Mouse (Mus musculus) midbrain, postnatal 0 days (tissue): ENCODE data around the gene Mark2. TPM values are rescaled to one million over a fixed set of nuclear protein-coding genes. Genes with fewer than 3 reads are reported as not detected.

ENCODE experiments used
- ATAC-seq: fragments of 200-750 bp; cut with Nextera tagmentation; 2 replicates; pipeline ENCODE4 v1.8.0; 2017; ENCODE audit warnings: moderate number of reproducible peaks, mild to moderate bottlenecking, moderate TSS enrichment, moderate library complexity; ENCODE audit not compliant: low FRiP score
- DNase-seq: peaks from one replicate; pipeline ENCODE4 v3.0.0-alpha.2; 2015; ENCODE audit warnings: low spot score
- H3K27ac ChIP-seq: fragments of 300-500 bp; sonication (generic); 2 replicates; pipeline ENCODE4 v1.5.1; 2014; ENCODE audit warnings: low read depth, mild to moderate bottlenecking, low read length, mixed read lengths
- H3K27me3 ChIP-seq: fragments of 300-500 bp; sonication (generic); 2 replicates; pipeline ENCODE4 v1.6.1; 2014; ENCODE audit warnings: low read length, control low read depth, mixed read lengths; ENCODE audit not compliant: insufficient read depth
- H3K36me3 ChIP-seq: fragments of 300-500 bp; sonication (generic); 2 replicates; pipeline ENCODE4 v1.6.1; 2014; ENCODE audit warnings: low read length, control low read depth, mixed read lengths; ENCODE audit not compliant: insufficient read depth
- H3K4me1 ChIP-seq: fragments of 300-500 bp; sonication (generic); 2 replicates; pipeline ENCODE4 v1.6.1; 2014; ENCODE audit warnings: mild to moderate bottlenecking, control low read depth, antibody characterized with exemption, low read length, mixed read lengths; ENCODE audit not compliant: insufficient read depth
- H3K4me2 ChIP-seq: fragments of 300-500 bp; sonication (generic); 2 replicates; pipeline ENCODE4 v1.6.1; 2014; ENCODE audit warnings: low read depth, mild to moderate bottlenecking, low read length, mixed read lengths; ENCODE audit not compliant: poor library complexity, severe bottlenecking
- H3K4me3 ChIP-seq: fragments of 300-500 bp; sonication (generic); 2 replicates; pipeline ENCODE4 v1.5.1; 2014; ENCODE audit warnings: low read depth, mild to moderate bottlenecking, low read length, moderate library complexity
- H3K9ac ChIP-seq: fragments of 300-500 bp; sonication (generic); replicated peaks from 2 replicates; pipeline ENCODE4 v1.6.1; 2014; ENCODE audit warnings: mild to moderate bottlenecking, low read length, moderate library complexity, mixed read lengths; ENCODE audit not compliant: poor library complexity, severe bottlenecking
- H3K9me3 ChIP-seq: fragments of 300-500 bp; sonication (generic); 2 replicates; pipeline ENCODE4 v1.6.1; 2016; ENCODE audit warnings: low read length, control low read depth
- CTCF ChIP-seq: IDR thresholded peaks from 2 replicates; pipeline ENCODE4 v1.5.1; 2016; ENCODE audit warnings: antibody characterized with exemption, mild to moderate bottlenecking
- WGBS: fragments of 180-500 bp; shearing (Covaris S2); extraction: QIAGEN DNeasy Blood & Tissue Kit; methylation state at CpG from one replicate; pipeline ENCODE4 v1.1.7; 2014; 5-methylcytosine and 5-hydroxymethylcytosine counted together
- polyA plus RNA-seq: library from polyadenylated mRNA; unstranded; fragments of >200 nt; fragmentation: Nextera tagmentation; extraction: Ambion mirVana; gene quantifications from 2 replicates; pipeline ENCODE4 v1.2.1, GENCODE M21; 2015
- total RNA-seq: library from RNA; depleted of rRNA; stranded (reverse); fragments of >200 nt; gene quantifications from 2 replicates; pipeline ENCODE4 v1.2.3, GENCODE M21; 2014

Gene Mark2
- total and polyA plus RNA-seq, 2 experiments from 2014 or later: 38.0 to 49.1 TPM

DNA sequence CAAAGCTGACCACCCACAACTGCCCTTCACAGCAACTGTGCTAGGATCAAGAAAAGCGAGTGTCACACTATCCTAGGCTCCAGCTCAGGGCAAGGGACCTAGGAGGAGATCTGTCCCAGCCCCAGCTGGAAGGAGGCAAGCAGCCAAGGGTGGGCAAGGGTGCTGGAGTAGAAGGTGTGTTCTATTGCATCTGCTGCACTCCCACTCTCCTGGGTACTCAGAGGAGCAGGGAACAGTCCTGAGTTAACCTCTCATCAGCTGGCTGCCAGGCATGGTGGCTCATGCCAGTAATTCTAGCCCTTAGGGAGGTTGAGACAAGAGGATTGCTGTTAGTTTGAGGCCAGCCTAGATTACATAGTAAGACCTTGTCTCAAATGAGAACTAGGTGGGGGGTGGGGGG lies 8.3 kb upstream of the Mark2 start:
- Histone ChIP-seq H3K4me2 (no peak overlapping the region), H3K9me3 (no peaks in the 10 kb centered on the region), H3K27me3 (no peaks in the 10 kb centered on the region), H3K4me1 (no peaks in the 10 kb centered on the region), H3K9ac (no peak overlapping the region), H3K36me3 (no peaks in the 10 kb centered on the region), H3K4me3 (no peak overlapping the region), H3K27ac (no peak overlapping the region)
- WGBS: 55% methylated on average over 1 of the region's 1 CpGs
- no peak for DNase-seq
- TF ChIP-seq CTCF: no peak
- ATAC-seq: no peak

- Histone ChIP-seq H3K4me3 (no peak overlapping the region), H3K4me1 (0 out of 2 replicates have a peak, but pooled peaks cover under 1% of the 10 kb centered on the region), H3K9ac (no peak overlapping the region; the same call in 1 of the 2 replicates), H3K27ac (no peak overlapping the region), H3K36me3 (no peaks in the 10 kb centered on the region), H3K4me2 (no peak overlapping the region), H3K27me3 (no peaks in the 10 kb centered on the region), H3K9me3 (no peaks in the 10 kb centered on the region)
- peak; percentile 94 for TF ChIP-seq CTCF
- DNase-seq: peak; percentile 85
- 20% methylated on average over 4 of the region's 4 CpGs for WGBS
- no peak for ATAC-seq
Measured at GRCm38 (mm10) chr19:7345235-7345755, 3.6 kb upstream of the Mark2 start.

GRCm38 (mm10) chr19:7342646-7343045 lies 986 bp upstream of the Mark2 start:
- Histone ChIP-seq H3K27me3 (no peaks in the 10 kb centered on the region), H3K9ac (peak overlapping the region; percentile 13; the same call in 1 of the 2 replicates), H3K4me2 (no peak overlapping the region), H3K27ac (no peak overlapping the region), H3K9me3 (no peaks in the 10 kb centered on the region), H3K4me3 (no peak overlapping the region), H3K36me3 (no peaks in the 10 kb centered on the region), H3K4me1 (peaks cover 21% of the 10 kb centered on the region)
- DNase-seq (no peak), ATAC-seq (no peak)
- 72% methylated on average over 2 of the region's 2 CpGs for WGBS
- no peak for TF ChIP-seq CTCF

DNA sequence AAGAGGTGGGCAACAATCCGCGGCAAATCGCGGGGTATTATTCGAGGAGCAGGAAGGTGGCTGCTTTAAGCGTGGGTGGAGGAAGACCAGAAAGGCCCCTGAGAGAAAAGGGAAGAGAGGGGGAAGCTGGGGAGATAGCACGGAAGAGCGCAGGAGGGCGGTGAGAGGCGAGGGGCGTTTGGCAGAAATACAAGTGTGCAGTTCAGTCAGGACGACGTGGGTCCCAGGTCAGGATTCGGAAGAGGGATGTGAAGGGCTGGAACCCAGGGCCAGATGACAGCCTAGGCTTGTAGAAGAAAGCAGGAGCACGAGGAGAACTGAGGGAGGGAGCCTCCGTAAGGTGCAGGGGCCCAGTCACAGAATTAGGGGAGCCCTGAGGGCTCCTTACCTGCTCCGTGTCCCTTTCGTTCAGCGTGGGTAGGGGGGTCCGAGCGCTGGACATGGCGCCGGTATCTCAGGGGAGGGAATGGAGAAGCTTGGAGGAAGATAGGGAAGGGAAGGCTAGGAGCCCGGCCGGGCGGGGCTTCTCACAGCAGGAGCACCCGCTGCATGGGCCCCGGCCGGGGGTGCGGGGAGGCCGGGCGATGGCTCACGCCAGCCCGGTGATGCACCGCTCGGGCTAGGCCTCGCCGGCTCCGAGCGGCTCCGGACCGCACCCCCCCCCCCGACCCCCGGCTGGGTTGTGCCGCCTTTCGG lies 732 bp downstream of the Mark2 start:
- Histone ChIP-seq H3K9ac (peak overlapping the region; percentile 99), H3K4me3 (peak overlapping the region; percentile 89), H3K27ac (peak overlapping the region; percentile 77), H3K4me2 (peak overlapping the region; percentile 90), H3K9me3 (no peaks in the 10 kb centered on the region), H3K4me1 (peaks cover 21% of the 10 kb centered on the region), H3K36me3 (no peaks in the 10 kb centered on the region), H3K27me3 (no peaks in the 10 kb centered on the region)
- TF ChIP-seq CTCF: no peak
- peak; percentile 17 for DNase-seq
- WGBS: under 1% methylated on average over 23 of the region's 46 CpGs
- peak; percentile 83 for ATAC-seq

DNA sequence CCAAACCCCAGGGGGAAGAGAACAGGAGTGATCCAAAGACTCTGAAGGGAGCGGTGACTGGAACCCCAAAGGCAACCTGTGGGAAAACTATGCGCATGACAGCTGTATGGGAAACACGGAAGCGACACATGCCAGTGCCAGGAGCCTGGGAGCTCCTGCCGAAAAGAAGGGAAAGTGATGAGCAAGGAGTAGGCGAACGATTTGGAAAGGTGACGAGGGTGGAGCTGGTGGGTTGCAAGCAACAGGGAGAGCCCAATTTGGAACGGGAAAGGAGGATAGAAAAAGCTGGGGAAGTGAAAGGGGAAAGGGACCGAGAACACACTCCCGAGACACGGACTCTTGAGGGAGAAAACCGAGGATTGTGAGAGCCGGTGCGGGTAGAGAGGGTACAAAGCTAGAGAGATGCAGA lies 1.3 kb downstream of the Mark2 start:
- H3K9ac ChIP-seq: peak overlapping the region; percentile 99
- H3K4me2 ChIP-seq: peak overlapping the region; percentile 90
- H3K4me1 ChIP-seq: peaks cover 21% of the 10 kb centered on the region
- TF ChIP-seq CTCF: no peak
- H3K27me3 ChIP-seq: no peaks in the 10 kb centered on the region
- no peaks in the 10 kb centered on the region for H3K9me3 ChIP-seq
- H3K27ac ChIP-seq: no peak overlapping the region
- peak; percentile 28 for DNase-seq
- no peak for ATAC-seq
- peak overlapping the region; percentile 89 for H3K4me3 ChIP-seq
- H3K36me3 ChIP-seq: no peaks in the 10 kb centered on the region
- WGBS: under 1% methylated on average over 15 of the region's 15 CpGs

GRCm38 (mm10) chr19:7339867-7340266 lies 1.8 kb downstream of the Mark2 start:
- no peak for TF ChIP-seq CTCF
- Histone ChIP-seq H3K9ac (peak overlapping the region; percentile 99), H3K27ac (no peak overlapping the region), H3K36me3 (no peaks in the 10 kb centered on the region), H3K4me1 (peaks cover 21% of the 10 kb centered on the region), H3K9me3 (no peaks in the 10 kb centered on the region), H3K4me2 (peak overlapping the region; percentile 90), H3K4me3 (peak overlapping the region; percentile 89), H3K27me3 (no peaks in the 10 kb centered on the region)
- DNase-seq (no peak), ATAC-seq (no peak)
- 41% methylated on average over 4 of the region's 4 CpGs for WGBS
